Mouse (Mus musculus): Measurements from ENCODE around the gene Slc19a1. TPM values are rescaled to one million over a fixed set of nuclear protein-coding genes. Genes with fewer than 3 reads are reported as not detected.

The Slc19a1 gene
- polyA plus RNA-seq, 1 experiment from 2014 or later, result 31.0 TPM

DNA sequence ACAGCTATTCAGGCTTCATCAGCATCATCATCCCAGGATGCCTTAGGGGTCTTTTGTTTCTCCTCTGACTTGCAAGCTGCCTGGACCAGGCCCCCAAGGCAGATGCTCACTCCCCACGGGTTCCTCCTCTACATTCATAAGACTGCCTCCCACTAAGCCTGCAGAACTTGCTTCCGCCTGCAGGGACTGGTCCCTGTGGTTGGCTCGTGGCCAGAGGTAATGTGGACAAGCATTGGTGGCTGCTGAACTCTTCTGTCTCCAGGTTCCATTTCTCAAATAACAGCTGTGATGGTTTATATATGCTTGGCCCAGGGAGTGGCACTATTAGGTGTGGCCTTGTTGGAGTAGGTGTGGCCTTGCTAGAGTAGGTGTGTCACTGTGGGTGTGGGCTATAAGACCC is 29.4 kb downstream of the Slc19a1 start:
- Histone ChIP-seq H3K27me3 (ENCODE audit: insufficient read depth, low read length) (no peaks in the 10 kb centered on the region), H3K9ac (no peak overlapping the region), H3K9me3 (ENCODE audit: low read depth, low read length) (no peaks in the 10 kb centered on the region), H3K36me3 (ENCODE audit: insufficient read depth) (peaks cover 21% of the 10 kb centered on the region; the same call in 1 of the 2 replicates), H3K4me1 (ENCODE audit: insufficient read depth) (no peaks in the 10 kb centered on the region), H3K4me3 (ENCODE audit: low read depth, low read length) (no peak overlapping the region), H3K27ac (ENCODE audit: low read depth) (no peak overlapping the region), H3K4me2 (no peak overlapping the region)
- peak; percentile 37 for TF ChIP-seq CTCF (IDR thresholded peaks at IDR 0.05; ENCODE audit: low read depth)
- peak; percentile 30; the same call in 1 of the 2 replicates for ATAC-seq (ENCODE audit: insufficient read depth)
- 53% methylated on average over 3 of the region's 3 CpGs for WGBS
- DNase-seq, result peak; percentile 57

- no peak overlapping the region for H3K4me3 ChIP-seq (ENCODE audit: low read depth, low read length)
- H3K36me3 ChIP-seq (ENCODE audit: insufficient read depth), result peaks cover 28% of the 10 kb centered on the region; the same call in 1 of the 2 replicates
- no peaks in the 10 kb centered on the region for H3K27me3 ChIP-seq (ENCODE audit: insufficient read depth, low read length)
- H3K9ac ChIP-seq, result no peak overlapping the region
- peak; percentile 89 for DNase-seq
- no peaks in the 10 kb centered on the region for H3K9me3 ChIP-seq (ENCODE audit: low read depth, low read length)
- 54% methylated on average over 11 of the region's 11 CpGs for WGBS
- peak; percentile 69; the same call in 1 of the 2 replicates for ATAC-seq (ENCODE audit: insufficient read depth)
- TF ChIP-seq CTCF (IDR thresholded peaks at IDR 0.05; ENCODE audit: low read depth), result no peak
- peak overlapping the region; percentile 21; the same call in 1 of the 2 replicates for H3K27ac ChIP-seq (ENCODE audit: low read depth)
- H3K4me2 ChIP-seq, result no peak overlapping the region
- no peaks in the 10 kb centered on the region for H3K4me1 ChIP-seq (ENCODE audit: insufficient read depth)
Measured at GRCm38 (mm10) chr10:77062393-77063010, 30.5 kb downstream of the Slc19a1 start.

DNA sequence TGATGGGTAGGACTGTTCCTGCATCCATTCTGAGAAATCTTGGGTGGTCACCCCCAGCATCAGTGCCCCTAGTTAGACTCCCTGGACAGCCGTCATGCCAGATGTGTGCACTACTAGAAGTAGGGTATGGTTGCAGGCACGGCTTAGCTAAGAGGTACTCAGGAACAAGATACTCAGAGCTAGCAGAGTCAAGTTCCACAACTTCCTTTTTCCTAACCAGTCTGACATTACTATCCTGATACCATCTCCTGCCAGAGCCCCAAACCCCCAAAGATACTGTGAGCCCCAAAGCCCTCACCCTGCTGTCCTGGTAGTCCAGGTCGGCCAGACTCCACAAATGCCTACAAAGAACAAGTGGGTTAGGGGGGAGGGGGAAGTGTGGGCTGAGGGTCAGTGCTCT is 32.2 kb downstream of the Slc19a1 start:
- H3K9me3 ChIP-seq (ENCODE audit: low read depth, low read length), result no peaks in the 10 kb centered on the region
- no peak for DNase-seq
- no peak for ATAC-seq (ENCODE audit: insufficient read depth)
- no peak overlapping the region for H3K9ac ChIP-seq
- no peak overlapping the region for H3K27ac ChIP-seq (ENCODE audit: low read depth)
- H3K27me3 ChIP-seq (ENCODE audit: insufficient read depth, low read length), result no peaks in the 10 kb centered on the region
- WGBS, result 86% methylated on average over 3 of the region's 3 CpGs
- no peak for TF ChIP-seq CTCF (IDR thresholded peaks at IDR 0.05; ENCODE audit: low read depth)
- no peaks in the 10 kb centered on the region for H3K4me1 ChIP-seq (ENCODE audit: insufficient read depth)
- no peak overlapping the region for H3K4me3 ChIP-seq (ENCODE audit: low read depth, low read length)
- no peak overlapping the region for H3K4me2 ChIP-seq
- peaks cover 35% of the 10 kb centered on the region; the same call in 1 of the 2 replicates for H3K36me3 ChIP-seq (ENCODE audit: insufficient read depth)

- TF ChIP-seq CTCF (IDR thresholded peaks at IDR 0.05; ENCODE audit: low read depth), result peak; percentile 49
- no peak for ATAC-seq (ENCODE audit: insufficient read depth)
- Histone ChIP-seq H3K27me3 (ENCODE audit: insufficient read depth, low read length) (no peaks in the 10 kb centered on the region), H3K36me3 (ENCODE audit: insufficient read depth) (peaks cover 31% of the 10 kb centered on the region; the same call in 1 of the 2 replicates), H3K4me2 (no peak overlapping the region), H3K9ac (no peak overlapping the region), H3K4me3 (ENCODE audit: low read depth, low read length) (no peak overlapping the region), H3K27ac (ENCODE audit: low read depth) (no peak overlapping the region), H3K9me3 (ENCODE audit: low read depth, low read length) (no peaks in the 10 kb centered on the region), H3K4me1 (ENCODE audit: insufficient read depth) (no peaks in the 10 kb centered on the region)
- no peak for DNase-seq
Measured at GRCm38 (mm10) chr10:77064659-77065058, 32.6 kb downstream of the Slc19a1 start.

GRCm38 (mm10) chr10:77068469-77068868 is 36.4 kb downstream of the Slc19a1 start:
- no peak for TF ChIP-seq CTCF (IDR thresholded peaks at IDR 0.05; ENCODE audit: low read depth)
- no peaks in the 10 kb centered on the region for H3K27me3 ChIP-seq (ENCODE audit: insufficient read depth, low read length)
- H3K4me3 ChIP-seq (ENCODE audit: low read depth, low read length), result no peak overlapping the region
- H3K27ac ChIP-seq (ENCODE audit: low read depth), result no peak overlapping the region
- peaks cover 52% of the 10 kb centered on the region; the same call in 1 of the 2 replicates for H3K36me3 ChIP-seq (ENCODE audit: insufficient read depth)
- no peak overlapping the region for H3K9ac ChIP-seq
- ATAC-seq (ENCODE audit: insufficient read depth) (no peak), DNase-seq (no peak)
- H3K4me2 ChIP-seq, result no peak overlapping the region
- H3K9me3 ChIP-seq (ENCODE audit: low read depth, low read length), result no peaks in the 10 kb centered on the region
- 83% methylated on average over 7 of the region's 7 CpGs for WGBS
- H3K4me1 ChIP-seq (ENCODE audit: insufficient read depth), result no peaks in the 10 kb centered on the region

- 46% methylated on average over 4 of the region's 4 CpGs for WGBS
Measured at GRCm38 (mm10) chr10:77070072-77070471, 38.0 kb downstream of the Slc19a1 start.

GRCm38 (mm10) chr10:77074276-77074974 is 42.4 kb downstream of the Slc19a1 start:
- WGBS, result 80% methylated on average over 4 of the region's 4 CpGs
- TF ChIP-seq CTCF (IDR thresholded peaks at IDR 0.05; ENCODE audit: low read depth), result no peak
- no peak overlapping the region for H3K27ac ChIP-seq (ENCODE audit: low read depth)
- H3K36me3 ChIP-seq (ENCODE audit: insufficient read depth), result peaks cover 54% of the 10 kb centered on the region; the same call in 1 of the 2 replicates
- H3K27me3 ChIP-seq (ENCODE audit: insufficient read depth, low read length), result no peaks in the 10 kb centered on the region
- no peaks in the 10 kb centered on the region for H3K4me1 ChIP-seq (ENCODE audit: insufficient read depth)
- no peak overlapping the region for H3K9ac ChIP-seq
- H3K4me3 ChIP-seq (ENCODE audit: low read depth, low read length), result no peak overlapping the region
- DNase-seq (no peak), ATAC-seq (ENCODE audit: insufficient read depth) (no peak)
- H3K9me3 ChIP-seq (ENCODE audit: low read depth, low read length), result no peaks in the 10 kb centered on the region
- H3K4me2 ChIP-seq, result no peak overlapping the region

More at GRCm38 (mm10) chr10:77070072-77070471, 38.0 kb downstream of the Slc19a1 start:
- no peak overlapping the region for H3K4me3 ChIP-seq (ENCODE audit: low read depth, low read length)
- H3K36me3 ChIP-seq (ENCODE audit: insufficient read depth), result peaks cover 54% of the 10 kb centered on the region; the same call in 1 of the 2 replicates
- no peak overlapping the region for H3K9ac ChIP-seq
- H3K4me2 ChIP-seq, result no peak overlapping the region
- peak; percentile 78 for DNase-seq
- no peaks in the 10 kb centered on the region for H3K4me1 ChIP-seq (ENCODE audit: insufficient read depth)
- no peaks in the 10 kb centered on the region for H3K9me3 ChIP-seq (ENCODE audit: low read depth, low read length)
- no peak overlapping the region for H3K27ac ChIP-seq (ENCODE audit: low read depth)
- no peaks in the 10 kb centered on the region for H3K27me3 ChIP-seq (ENCODE audit: insufficient read depth, low read length)
- peak; percentile 80 for TF ChIP-seq CTCF (IDR thresholded peaks at IDR 0.05; ENCODE audit: low read depth)
- no peak for ATAC-seq (ENCODE audit: insufficient read depth)

All from lung, embryonic 14.5 days (tissue).